Mouse (Mus musculus): ENCODE measurements around the gene Rab40c.

DNA sequence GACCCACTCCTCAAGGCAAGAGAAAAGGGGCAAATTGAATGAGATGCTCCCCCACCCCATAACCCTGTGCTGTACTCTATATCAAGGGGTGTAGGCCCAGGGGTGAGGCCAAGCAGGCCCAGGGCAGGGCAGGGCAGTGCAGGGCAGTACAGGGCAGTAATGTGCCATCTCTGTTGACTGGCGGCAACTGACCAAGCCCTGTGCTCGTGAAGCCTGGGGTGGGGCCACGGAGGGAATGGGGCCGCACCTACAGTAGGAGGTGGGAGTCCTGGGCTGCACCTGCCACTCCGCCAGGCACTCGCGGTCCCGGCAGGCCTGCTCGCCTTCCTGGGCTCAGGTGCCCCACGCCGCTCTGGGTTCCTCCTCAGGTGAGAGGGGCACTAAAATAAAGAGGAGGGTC, 54.2 kb downstream of the Rab40c start:
- TF ChIP-seq POLR2A (IDR thresholded peaks at IDR 0.05; ENCODE audit: extremely low read depth, insufficient read depth, low read length) = no peak
- no peak for TF ChIP-seq CTCF (IDR thresholded peaks at IDR 0.05; ENCODE audit: low read depth, low read length)

All from liver, adult 2 months (tissue).